Mouse (Mus musculus): ENCODE data around the gene Hopx.

Gene Hopx

GRCm38 (mm10) chr5:77133960-77134359 is 19.0 kb upstream of the Hopx start:
- peak; percentile 61 for DNase-seq (ENCODE audit: extremely low read depth, insufficient read length, low spot score)

- DNase-seq (ENCODE audit: extremely low read depth, insufficient read length, low spot score): no peak
Measured at GRCm38 (mm10) chr5:77132457-77133135, 17.7 kb upstream of the Hopx start.

- DNase-seq (ENCODE audit: extremely low read depth, insufficient read length, low spot score): no peak
Measured at GRCm38 (mm10) chr5:77131879-77132278, 17.0 kb upstream of the Hopx start.

GRCm38 (mm10) chr5:77130310-77131020 is 15.5 kb upstream of the Hopx start:
- DNase-seq (ENCODE audit: extremely low read depth, insufficient read length, low spot score): no peak

- DNase-seq (ENCODE audit: extremely low read depth, insufficient read length, low spot score): no peak
Measured at GRCm38 (mm10) chr5:77129907-77130306, 15.0 kb upstream of the Hopx start.

- DNase-seq (ENCODE audit: extremely low read depth, insufficient read length, low spot score): no peak
Measured at GRCm38 (mm10) chr5:77128854-77129253, 13.9 kb upstream of the Hopx start.

GRCm38 (mm10) chr5:77126415-77126968 is 11.6 kb upstream of the Hopx start:
- DNase-seq (ENCODE audit: extremely low read depth, insufficient read length, low spot score): no peak

- no peak for DNase-seq (ENCODE audit: extremely low read depth, insufficient read length, low spot score)
Measured at GRCm38 (mm10) chr5:77124817-77125283, 9.9 kb upstream of the Hopx start.

GRCm38 (mm10) chr5:77124165-77124564 is 9.2 kb upstream of the Hopx start:
- DNase-seq (ENCODE audit: extremely low read depth, insufficient read length, low spot score): no peak

GRCm38 (mm10) chr5:77123597-77123996 is 8.7 kb upstream of the Hopx start:
- no peak for DNase-seq (ENCODE audit: extremely low read depth, insufficient read length, low spot score)

GRCm38 (mm10) chr5:77122254-77123192 is 7.6 kb upstream of the Hopx start:
- no peak for DNase-seq (ENCODE audit: extremely low read depth, insufficient read length, low spot score)

- no peak for DNase-seq (ENCODE audit: extremely low read depth, insufficient read length, low spot score)
Measured at GRCm38 (mm10) chr5:77120701-77121100, 5.8 kb upstream of the Hopx start.

GRCm38 (mm10) chr5:77119475-77120422 is 4.8 kb upstream of the Hopx start:
- no peak for DNase-seq (ENCODE audit: extremely low read depth, insufficient read length, low spot score)

- no peak for DNase-seq (ENCODE audit: extremely low read depth, insufficient read length, low spot score)
Measured at GRCm38 (mm10) chr5:77115732-77116131, 811 bp upstream of the Hopx start.

- DNase-seq (ENCODE audit: extremely low read depth, insufficient read length, low spot score): no peak
Measured at GRCm38 (mm10) chr5:77113773-77114172, 1.1 kb downstream of the Hopx start.

- DNase-seq (ENCODE audit: extremely low read depth, insufficient read length, low spot score): no peak
Measured at GRCm38 (mm10) chr5:77112066-77112465, 2.9 kb downstream of the Hopx start.

GRCm38 (mm10) chr5:77109814-77110213 is 5.1 kb downstream of the Hopx start:
- no peak for DNase-seq (ENCODE audit: extremely low read depth, insufficient read length, low spot score)

- no peak for DNase-seq (ENCODE audit: extremely low read depth, insufficient read length, low spot score)
Measured at GRCm38 (mm10) chr5:77108806-77109205, 6.1 kb downstream of the Hopx start.

GRCm38 (mm10) chr5:77107146-77107822 is 7.6 kb downstream of the Hopx start:
- DNase-seq (ENCODE audit: extremely low read depth, insufficient read length, low spot score): no peak
